Mouse (Mus musculus) CH12.LX (cell line): ENCODE measurements around the gene Afg1l. TPM values are rescaled to one million over a fixed set of nuclear protein-coding genes. Genes with fewer than 3 reads are reported as not detected.

Experiments
- DNase-seq: peaks from one replicate; pipeline ENCODE4 v3.0.0-alpha.2; 2013; ENCODE audit errors: extremely low read depth
- H3K27ac ChIP-seq: 2 replicates; pipeline ENCODE4 v1.5.1; 2012; ENCODE audit warnings: low read depth, mild to moderate bottlenecking, control low read depth, moderate library complexity; ENCODE audit not compliant: insufficient read depth
- H3K27me3 ChIP-seq: replicated peaks from 2 replicates; pipeline ENCODE3; 2012; ENCODE audit warnings: inconsistent platforms
- H3K36me3 ChIP-seq, 2 experiments: replicated peaks in 1 of 2; 2 replicates each; pipeline versions ENCODE3 to v1.6.1; 2012; ENCODE audit warnings: inconsistent platforms in 1 of 2, low read length in 1 of 2, mild to moderate bottlenecking in 1 of 2, mixed read lengths in 1 of 2, moderate library complexity in 1 of 2; ENCODE audit not compliant: control insufficient read depth in 1 of 2, insufficient read depth in 1 of 2
- H3K4me1 ChIP-seq, 2 experiments: 2 replicates each; pipeline ENCODE4 v1.6.1; 2012; ENCODE audit warnings: inconsistent platforms in 1 of 2, moderate library complexity in 1 of 2; ENCODE audit not compliant: insufficient read depth in 2 of 2, control insufficient read depth in 1 of 2
- H3K4me2 ChIP-seq: 2 replicates; pipeline ENCODE4 v1.6.1; 2012; ENCODE audit warnings: low read depth, mild to moderate bottlenecking, control low read depth; ENCODE audit not compliant: poor library complexity, insufficient read depth, severe bottlenecking
- H3K4me3 ChIP-seq, 3 experiments: fragments of 150-350 bp in 1 of 3; sonication (generic) in 1 of 3; replicated peaks in 1 of 3; 2 replicates each; pipeline versions ENCODE3 to v1.5.1; 2011 to 2012; ENCODE audit warnings: low read depth in 2 of 3, low read length in 2 of 3, mild to moderate bottlenecking in 2 of 3, moderate library complexity in 2 of 3, control low read depth in 1 of 3, improper control_type of control experiment in 1 of 3, inconsistent platforms in 1 of 3, mixed read lengths in 1 of 3; ENCODE audit not compliant: poor library complexity in 1 of 3
- H3K79me2 ChIP-seq: replicated peaks from 2 replicates; pipeline ENCODE4 v1.6.1; 2012; ENCODE audit warnings: mild to moderate bottlenecking, moderate library complexity; ENCODE audit not compliant: control insufficient read depth, poor library complexity, insufficient read depth, severe bottlenecking; ENCODE audit errors: extremely low read depth
- H3K9ac ChIP-seq: 2 replicates; pipeline ENCODE4 v1.6.1; 2012; ENCODE audit warnings: low read depth, mild to moderate bottlenecking, control low read depth, moderate library complexity; ENCODE audit not compliant: insufficient read depth
- H3K9me3 ChIP-seq: replicated peaks from 2 replicates; pipeline ENCODE3; 2012; ENCODE audit warnings: low read length, inconsistent platforms, mixed read lengths
- CHD1 ChIP-seq: IDR thresholded peaks from 2 replicates; pipeline ENCODE4 v1.6.1; 2012; ENCODE audit warnings: low read depth, low read length, improper control_type of control experiment, inconsistent platforms
- EP300 ChIP-seq: IDR thresholded peaks from 2 replicates; pipeline ENCODE4 v1.6.1; 2011; ENCODE audit warnings: low read length, improper control_type of control experiment
- ETS1 ChIP-seq: conservative IDR thresholded peaks from 2 replicates; pipeline ENCODE4 v1.6.1; 2012; ENCODE audit warnings: low read depth, mild to moderate bottlenecking, inconsistent platforms, low read length, improper control_type of control experiment, moderate library complexity
- HCFC1 ChIP-seq: IDR thresholded peaks from 2 replicates; pipeline ENCODE4 v1.6.1; 2012; ENCODE audit warnings: low read depth, mild to moderate bottlenecking, inconsistent platforms, low read length, improper control_type of control experiment
- JUN ChIP-seq: IDR thresholded peaks from 2 replicates; pipeline ENCODE4 v1.6.1; 2011; ENCODE audit warnings: low read depth, mild to moderate bottlenecking, low read length, improper control_type of control experiment, moderate library complexity; ENCODE audit not compliant: insufficient read depth
- MAFK ChIP-seq: IDR thresholded peaks from 2 replicates; pipeline ENCODE4 v1.6.1; 2011; ENCODE audit warnings: low read length, improper control_type of control experiment; ENCODE audit not compliant: insufficient replicate concordance
- MAZ ChIP-seq: IDR thresholded peaks from 2 replicates; pipeline ENCODE4 v1.6.1; 2012; ENCODE audit warnings: low read depth, mild to moderate bottlenecking, inconsistent platforms, low read length, improper control_type of control experiment, moderate library complexity
- MXI1 ChIP-seq: IDR thresholded peaks from 2 replicates; pipeline ENCODE4 v1.6.1; 2011; ENCODE audit warnings: mild to moderate bottlenecking, low read depth, low read length, improper control_type of control experiment
- MYC ChIP-seq: IDR thresholded peaks from 2 replicates; pipeline ENCODE4 v1.6.1; 2011; ENCODE audit warnings: low read depth, mild to moderate bottlenecking, improper control_type of control experiment, low read length
- PAX5 ChIP-seq: IDR thresholded peaks from 2 replicates; pipeline ENCODE4 v1.6.1; 2012; ENCODE audit warnings: low read length, inconsistent platforms, mixed read lengths
- POLR2A ChIP-seq: IDR thresholded peaks from 2 replicates; pipeline ENCODE4 v1.6.1; 2011; ENCODE audit warnings: low read depth, mild to moderate bottlenecking, improper control_type of control experiment, low read length
- RAD21 ChIP-seq: IDR thresholded peaks from 2 replicates; pipeline ENCODE4 v1.6.1; 2011; ENCODE audit warnings: low read depth, mild to moderate bottlenecking, low read length, improper control_type of control experiment, moderate library complexity
- RCOR1 ChIP-seq: conservative IDR thresholded peaks from 2 replicates; pipeline ENCODE4 v1.6.1; 2012; ENCODE audit warnings: low read depth, mild to moderate bottlenecking, inconsistent platforms, low read length, improper control_type of control experiment
- SIN3A ChIP-seq: IDR thresholded peaks from 2 replicates; pipeline ENCODE4 v1.6.1; 2012; ENCODE audit warnings: low read length, improper control_type of control experiment, inconsistent platforms
- TBP ChIP-seq: conservative IDR thresholded peaks from 2 replicates; pipeline ENCODE4 v1.6.1; 2011; ENCODE audit warnings: low read depth, low read length, improper control_type of control experiment
- ZC3H11A ChIP-seq: IDR thresholded peaks from 2 replicates; pipeline ENCODE4 v1.6.1; 2012; ENCODE audit warnings: low read depth, mild to moderate bottlenecking, inconsistent platforms, low read length, improper control_type of control experiment
- ZKSCAN1 ChIP-seq: IDR thresholded peaks from 2 replicates; pipeline ENCODE4 v1.6.1; 2012; ENCODE audit warnings: low read depth, inconsistent platforms, low read length, improper control_type of control experiment, borderline replicate concordance
- dilution Hi-C: fragments of 300-500 bp; cut with MboI; formaldehyde crosslinking; loops from 2 replicates; pipeline ENCODE4 v1.14.3; 2020; ENCODE audit warnings: low sequenced_read_pairs; ENCODE audit not compliant: extremely low pct_unique_long_range_greater_than_20kb, extremely low pct_ligation_motif_present
- in situ Hi-C: fragments of 300-500 bp; cut with MboI; formaldehyde crosslinking; loops from 3 replicates; pipeline ENCODE4 v1.14.3; 2019; ENCODE audit warnings: low sequenced_read_pairs, low pct_ligation_motif_present, low pct_unique_long_range_greater_than_20kb, mixed read lengths
- polyA plus RNA-seq: library from polyadenylated mRNA; unstranded; fragments of >175 nt; gene quantifications from 2 replicates; pipeline ENCODE4 v1.2.1, GENCODE M21; 2012; ENCODE audit warnings: low read depth; ENCODE audit not compliant: insufficient read length
- total RNA-seq, 2 experiments: library from RNA; depleted of rRNA; stranded (reverse); fragments of 300-350 nt in 1 of 2; fragments of >200 nt in 1 of 2; gene quantifications; 2 replicates each; pipeline ENCODE4 v1.2.3; 2012 to 2014

The Afg1l gene
- total and polyA plus RNA-seq, 3 experiments = 3.1 to 6.9 (median 4.5) TPM

DNA sequence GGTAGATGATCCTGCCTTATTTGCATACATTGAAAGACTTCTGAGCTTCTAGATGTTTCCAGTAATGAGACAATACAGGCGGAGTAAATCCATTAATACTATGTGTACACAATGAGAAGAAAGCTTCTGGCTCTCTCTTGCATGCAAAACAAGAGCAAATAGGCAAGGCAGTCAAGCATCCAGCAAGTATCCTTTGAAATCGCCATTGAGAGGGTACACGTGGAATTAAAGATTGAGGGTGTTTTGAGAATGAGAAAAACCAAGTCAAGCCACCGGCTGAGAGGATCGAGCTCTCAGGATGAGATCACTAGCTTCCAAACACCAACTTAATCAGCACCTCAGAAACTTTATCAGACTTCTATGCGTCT lies 138.0 kb downstream of the Afg1l start:
- H3K4me1 ChIP-seq = no peaks in the 10 kb centered on the region
- no peaks in the 10 kb centered on the region for H3K27me3 ChIP-seq
- no peak overlapping the region for H3K4me2 ChIP-seq
- H3K36me3 ChIP-seq = peaks cover 0 to 26% of the 10 kb centered on the region in 2 experiments
- no peaks in the 10 kb centered on the region for H3K79me2 ChIP-seq
- DNase-seq = no peak
- no peaks in the 10 kb centered on the region for H3K9me3 ChIP-seq
- in situ Hi-C loops = no loop called here
- TF ChIP-seq JUN = no peak
- TF ChIP-seq TBP = no peak
- TF ChIP-seq CHD1 = no peak
- TF ChIP-seq ZKSCAN1 = no peak
- H3K27ac ChIP-seq = no peak overlapping the region
- dilution Hi-C loops = no loop called here
- no peak overlapping the region for H3K4me3 ChIP-seq
- no peak overlapping the region for H3K9ac ChIP-seq

DNA sequence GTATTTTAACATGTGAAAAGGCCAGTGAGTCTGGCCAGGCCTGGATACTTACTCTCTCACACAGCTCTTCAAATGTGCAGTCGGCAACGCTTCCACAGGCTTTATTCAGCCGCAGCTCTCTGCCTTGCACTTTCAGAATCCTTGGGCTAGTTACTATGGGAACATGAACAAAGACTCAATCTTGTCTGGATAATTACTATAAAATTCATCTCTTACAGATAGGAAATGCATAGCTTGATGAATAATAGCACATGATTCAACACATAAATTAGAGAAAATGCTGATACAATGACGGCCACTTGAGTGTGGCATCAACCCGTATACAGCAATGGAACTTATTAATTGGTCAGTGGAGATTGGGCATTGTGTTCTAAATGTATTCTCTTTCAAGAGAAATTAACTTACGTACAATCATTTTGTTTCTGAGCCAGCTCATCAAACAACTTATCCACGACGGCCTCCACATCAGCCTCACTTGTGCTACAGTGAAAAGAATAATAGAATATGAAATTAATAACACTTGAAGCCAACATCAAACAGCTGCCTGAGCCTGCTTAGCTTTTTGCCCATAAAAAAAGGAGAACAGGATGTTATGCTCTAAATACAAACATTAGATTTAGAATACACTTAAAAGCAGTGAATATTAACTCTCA lies 138.5 kb downstream of the Afg1l start:
- no peak for DNase-seq
- no peak overlapping the region for H3K27ac ChIP-seq
- no peak overlapping the region for H3K9ac ChIP-seq
- TF ChIP-seq CHD1 = no peak
- TF ChIP-seq MYC = no peak
- TF ChIP-seq MAZ = no peak
- TF ChIP-seq MXI1 = no peak
- TF ChIP-seq RCOR1 = no peak
- no peak for TF ChIP-seq HCFC1
- no peak for TF ChIP-seq PAX5
- H3K4me1 ChIP-seq = no peaks in the 10 kb centered on the region
- H3K9me3 ChIP-seq = no peaks in the 10 kb centered on the region
- in situ Hi-C loops = no loop called here
- peaks cover 0 to 24% of the 10 kb centered on the region in 2 experiments for H3K36me3 ChIP-seq
- no peaks in the 10 kb centered on the region for H3K79me2 ChIP-seq
- H3K27me3 ChIP-seq = no peaks in the 10 kb centered on the region
- H3K4me3 ChIP-seq = no peak overlapping the region
- dilution Hi-C loops = no loop called here
- H3K4me2 ChIP-seq = no peak overlapping the region

- peaks cover 0 to 20% of the 10 kb centered on the region in 2 experiments for H3K36me3 ChIP-seq
- no peak overlapping the region for H3K9ac ChIP-seq
- H3K9me3 ChIP-seq = no peaks in the 10 kb centered on the region
- no peak overlapping the region for H3K27ac ChIP-seq
- H3K27me3 ChIP-seq = no peaks in the 10 kb centered on the region
- no peaks in the 10 kb centered on the region for H3K4me1 ChIP-seq
- dilution Hi-C loops = no loop called here
- H3K79me2 ChIP-seq = no peaks in the 10 kb centered on the region
- H3K4me3 ChIP-seq = no peak overlapping the region
- in situ Hi-C loops = no loop called here
- TF ChIP-seq POLR2A = no peak
- no peak for TF ChIP-seq MAFK
- no peak for TF ChIP-seq RAD21
- no peak for TF ChIP-seq ZC3H11A
- TF ChIP-seq EP300 = no peak
- no peak for TF ChIP-seq SIN3A
- TF ChIP-seq ETS1 = no peak
- no peak overlapping the region for H3K4me2 ChIP-seq
- no peak for DNase-seq
These were observed 139.9 kb downstream of the Afg1l start for GRCm38 (mm10) chr10:42338456-42338855.
